Mouse (Mus musculus): ENCODE results near the gene Rpl22l1.
"Not testable (repeated sequence)": the region's sequence is repeated elsewhere in the genome, so short reads cannot be mapped to it uniquely, and the experiment has no call there.

Gene Rpl22l1

DNA sequence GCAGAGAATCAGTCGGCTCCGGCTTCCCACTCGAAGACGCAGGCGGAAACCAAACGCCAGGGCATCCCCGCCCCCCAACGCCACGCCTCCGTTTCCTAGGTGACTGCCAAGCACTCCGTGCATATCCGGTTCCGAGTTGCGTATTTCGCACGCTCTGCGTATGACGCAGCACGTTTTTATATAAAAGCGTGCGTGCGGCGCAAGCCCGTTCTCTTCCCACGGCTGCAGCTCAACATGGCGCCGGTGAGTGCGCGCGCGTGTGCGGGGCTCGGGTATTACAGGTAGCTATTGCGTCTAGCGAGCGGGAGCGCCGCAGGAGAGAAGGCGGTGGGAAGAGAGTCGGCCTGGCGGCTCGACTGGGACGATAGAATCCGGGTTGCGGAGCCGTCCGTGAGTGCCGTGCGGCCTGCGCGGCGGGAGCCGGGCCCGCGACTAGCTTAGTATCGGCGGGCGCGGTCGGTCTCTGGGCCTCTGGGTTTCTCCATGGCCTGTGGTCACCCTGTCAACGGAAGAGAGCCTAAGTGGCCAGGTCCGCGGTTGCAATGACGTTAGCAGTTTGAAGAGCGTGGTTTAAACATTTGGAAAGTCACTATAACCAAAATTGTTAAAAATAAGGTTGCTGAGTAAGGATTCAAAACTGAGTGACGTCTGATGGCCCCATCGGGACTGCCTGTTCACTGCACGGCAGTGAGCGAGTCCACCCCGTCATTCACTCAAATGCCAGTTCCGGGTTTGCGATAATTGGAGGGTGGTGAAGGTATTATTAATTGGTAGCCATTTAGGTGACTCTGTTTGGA lies at the start of gene Rpl22l1:
Rpl22l1 (plus strand) TSS at position 136 of the 797 bp plus-strand sequence.
- peak; percentile 98 to 99 for DNase-seq (ENCODE audit: low spot score in 2 of 2)

DNA sequence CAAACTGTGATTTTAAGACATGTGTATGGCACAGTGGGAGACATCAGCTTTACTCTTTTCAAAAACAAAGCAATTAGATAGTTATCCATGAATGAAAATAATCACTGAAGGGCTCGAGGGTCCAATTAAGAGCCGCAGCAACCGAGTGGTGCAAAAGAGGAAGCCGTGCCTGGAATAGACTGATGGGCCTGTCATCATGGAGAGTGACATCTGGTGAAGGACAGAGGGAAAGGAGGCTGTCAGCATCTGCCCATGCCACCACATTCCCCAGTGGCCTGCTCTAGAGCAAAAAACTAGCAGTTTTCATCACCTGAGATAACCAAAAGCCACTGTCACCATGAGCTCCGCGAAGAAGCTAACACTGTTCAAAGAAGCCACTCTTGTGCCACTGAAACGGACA lies 49.8 kb upstream of the Rpl22l1 start:
- no peak for DNase-seq (ENCODE audit: low spot score in 2 of 2)

DNA sequence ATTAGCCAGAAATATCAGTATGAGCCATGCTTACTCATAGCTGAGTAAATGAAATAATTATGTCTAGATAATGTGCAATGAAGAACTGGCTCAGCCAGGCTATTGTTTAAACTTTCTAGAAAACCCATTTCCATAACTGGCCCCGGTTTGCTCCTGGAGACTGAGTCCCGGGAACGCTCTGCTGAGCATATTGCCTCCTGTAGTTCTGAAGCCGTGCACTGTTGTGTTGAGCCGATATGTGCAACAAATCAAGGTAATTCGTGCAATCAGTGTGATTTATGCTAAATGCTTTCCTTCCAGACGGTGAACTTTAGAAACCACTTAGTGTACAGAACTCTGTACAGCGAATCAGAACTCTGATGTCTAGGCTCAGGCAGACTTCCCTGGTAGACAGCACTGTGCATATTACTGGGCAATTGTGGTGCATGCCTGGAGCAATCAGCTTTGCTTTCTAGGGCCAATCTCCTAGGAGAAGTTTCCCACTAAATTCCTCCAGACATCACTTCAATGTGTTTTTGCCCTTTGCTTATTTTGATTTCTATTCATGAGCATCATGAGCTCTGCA lies 43.9 kb upstream of the Rpl22l1 start:
- no peak for DNase-seq (ENCODE audit: low spot score in 2 of 2)

DNA sequence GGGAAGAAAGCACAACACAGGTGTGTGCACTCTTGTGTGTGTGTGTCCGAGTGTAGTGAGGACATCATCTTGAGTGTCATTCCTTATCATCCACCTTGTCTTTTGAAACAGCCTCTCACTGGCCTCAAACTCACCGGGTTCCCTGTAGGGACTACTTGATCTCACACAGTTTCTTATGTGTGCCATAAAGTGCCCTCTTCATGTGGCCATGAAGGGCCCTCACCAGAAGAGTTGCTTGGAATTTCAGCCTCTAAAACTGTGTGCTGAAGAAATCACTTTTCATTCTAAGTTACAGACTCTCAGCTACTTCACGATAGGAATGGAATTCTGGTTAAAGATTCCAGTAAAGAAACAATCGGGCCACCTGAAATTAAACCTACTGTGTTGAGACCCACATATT lies 38.3 kb upstream of the Rpl22l1 start:
- DNase-seq (ENCODE audit: low spot score in 2 of 2): no peak

DNA sequence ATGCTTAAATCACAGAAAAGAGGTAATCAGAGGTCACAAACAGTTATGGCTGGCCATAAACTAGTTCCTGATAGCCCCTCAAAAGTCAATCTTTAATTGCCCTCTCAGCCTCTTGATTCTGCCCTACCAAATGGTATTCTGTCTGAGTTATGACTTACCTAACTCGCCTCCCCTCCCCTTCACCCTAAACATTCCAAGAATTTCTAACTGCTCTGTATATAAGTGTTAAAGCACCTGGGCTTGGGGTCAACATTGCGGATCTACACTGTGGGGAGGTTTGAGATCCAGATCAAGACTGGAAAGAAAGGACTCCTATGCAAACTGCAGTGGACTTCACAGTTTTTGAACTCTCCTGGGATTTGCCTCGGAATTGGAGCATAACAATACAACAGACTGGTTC lies 37.0 kb upstream of the Rpl22l1 start:
- no peak for DNase-seq (ENCODE audit: low spot score in 2 of 2)

DNA sequence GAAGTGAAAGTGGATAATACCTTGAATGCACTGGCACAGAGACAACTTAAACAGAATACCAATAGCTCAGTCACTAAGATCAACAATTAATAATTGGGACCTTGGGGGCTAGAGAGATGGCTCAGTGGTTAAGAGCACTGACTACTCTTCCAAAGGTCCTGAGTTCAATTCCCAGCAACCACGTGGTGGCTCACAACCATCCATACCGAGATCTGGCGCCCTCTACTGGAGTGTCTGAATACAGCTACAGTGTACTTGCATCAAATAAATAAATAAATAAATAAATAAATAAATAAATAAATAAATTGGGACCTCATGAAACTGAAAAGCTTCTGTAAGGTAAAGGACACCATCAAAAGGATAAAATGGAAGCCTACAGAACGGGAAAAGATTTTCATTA lies 32.3 kb upstream of the Rpl22l1 start:
- not testable (repeated sequence) for DNase-seq (ENCODE audit: low spot score in 2 of 2)

DNA sequence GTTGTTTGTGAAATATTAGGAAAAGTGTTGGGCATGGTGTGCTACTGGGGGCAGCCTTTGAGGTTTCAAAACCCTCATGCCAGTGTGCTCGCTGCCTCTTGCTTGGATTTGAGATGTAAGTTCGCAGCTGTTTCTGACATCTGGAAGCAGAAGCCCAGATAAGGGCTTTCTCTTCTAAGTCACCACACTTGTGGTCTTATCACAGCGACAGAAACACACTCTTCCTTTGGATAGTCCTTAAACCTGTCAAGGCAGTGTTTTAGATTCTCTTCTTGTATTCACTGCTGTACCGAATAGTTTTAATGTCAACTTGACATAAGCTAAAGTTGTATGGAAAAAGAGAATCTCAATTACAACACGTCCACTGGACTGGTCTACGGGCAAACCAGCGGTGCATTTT lies 29.9 kb upstream of the Rpl22l1 start:
- DNase-seq (ENCODE audit: low spot score in 2 of 2): no peak

DNA sequence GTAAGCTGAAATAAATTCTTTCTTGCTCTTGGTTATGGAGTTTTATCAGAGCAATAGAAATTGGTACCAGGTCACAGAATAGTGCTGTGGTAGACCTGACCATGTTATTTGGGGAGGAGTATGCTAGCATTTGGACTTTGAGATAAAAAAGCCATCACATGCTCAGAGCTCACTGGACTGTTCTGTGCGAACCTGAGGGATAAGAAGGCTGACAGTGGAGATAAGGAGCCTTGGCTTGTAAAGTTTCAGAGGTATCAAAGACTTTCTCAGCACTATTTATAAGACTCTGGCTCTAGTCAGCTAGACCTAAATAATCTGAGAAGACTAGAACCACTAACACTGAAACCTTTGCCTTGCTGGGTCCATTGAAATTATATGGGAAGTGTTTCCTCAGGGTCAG lies 29.3 kb upstream of the Rpl22l1 start:
- no peak for DNase-seq (ENCODE audit: low spot score in 2 of 2)

DNA sequence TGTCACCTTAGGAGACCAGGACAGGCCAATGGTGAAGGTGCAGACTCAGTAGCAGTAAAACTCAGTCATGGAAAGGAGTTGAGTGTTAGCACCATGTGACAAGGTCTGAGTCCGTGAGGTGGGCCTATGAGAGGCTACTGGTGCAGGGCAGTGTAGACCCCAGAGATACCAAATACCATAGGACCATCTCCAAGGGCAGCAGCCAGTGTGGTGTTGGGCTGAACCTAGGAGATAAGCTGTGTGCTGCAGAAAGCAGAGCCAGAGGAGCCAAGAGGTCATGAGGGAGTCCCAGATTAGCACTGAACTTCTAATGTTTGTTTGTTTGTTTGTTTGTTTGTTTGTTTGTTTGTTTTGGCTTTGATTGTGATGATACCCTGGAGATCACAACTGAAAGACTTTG lies 28.7 kb upstream of the Rpl22l1 start:
- DNase-seq (ENCODE audit: low spot score in 2 of 2): no peak

DNA sequence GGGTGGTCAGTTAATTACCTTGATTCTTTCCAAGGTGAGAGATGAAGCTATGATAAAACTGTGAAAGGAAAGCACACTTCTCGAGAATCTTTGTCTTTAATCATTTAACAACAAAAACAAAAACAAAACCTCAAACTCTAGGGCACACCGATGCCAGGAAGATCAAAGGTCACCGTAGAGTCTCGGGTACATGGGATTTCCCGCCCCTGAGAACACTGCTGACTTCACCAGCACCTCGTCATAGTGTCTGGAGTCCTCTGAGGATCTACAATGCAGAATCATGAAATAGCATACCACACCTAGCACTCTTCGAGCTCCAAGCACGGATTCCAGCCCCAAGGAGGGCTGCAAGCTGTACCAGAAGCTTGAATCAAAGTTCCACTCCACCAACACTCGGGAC lies 24.7 kb upstream of the Rpl22l1 start:
- DNase-seq (ENCODE audit: low spot score in 2 of 2): peak; percentile 25 to 34

DNA sequence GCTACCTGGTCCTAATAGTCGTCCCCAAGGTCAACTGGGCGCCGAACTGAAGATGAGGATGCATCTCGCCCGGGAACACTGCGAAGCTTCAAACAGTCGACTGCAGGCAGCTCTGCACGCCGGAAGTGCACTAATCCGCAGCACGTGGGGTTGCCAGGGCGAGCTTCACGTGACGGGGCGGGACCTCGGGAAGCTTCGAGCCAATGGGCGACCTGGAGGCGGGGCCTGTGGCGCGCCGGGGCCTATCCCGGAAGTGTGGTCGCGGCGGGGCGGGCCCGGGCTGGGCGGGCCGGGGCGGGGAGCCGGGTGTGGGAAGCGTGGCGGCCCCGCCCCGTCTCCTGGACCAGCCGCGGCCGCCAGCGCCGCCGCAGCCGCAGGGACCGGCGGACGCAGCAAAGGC lies 24.2 kb upstream of the Rpl22l1 start, which contains the start of gene Eif5a2:
Eif5a2 (plus strand) TSS at position 283 of the 400 bp plus-strand sequence.
- DNase-seq (ENCODE audit: low spot score in 2 of 2): peak; percentile 96 to 97

DNA sequence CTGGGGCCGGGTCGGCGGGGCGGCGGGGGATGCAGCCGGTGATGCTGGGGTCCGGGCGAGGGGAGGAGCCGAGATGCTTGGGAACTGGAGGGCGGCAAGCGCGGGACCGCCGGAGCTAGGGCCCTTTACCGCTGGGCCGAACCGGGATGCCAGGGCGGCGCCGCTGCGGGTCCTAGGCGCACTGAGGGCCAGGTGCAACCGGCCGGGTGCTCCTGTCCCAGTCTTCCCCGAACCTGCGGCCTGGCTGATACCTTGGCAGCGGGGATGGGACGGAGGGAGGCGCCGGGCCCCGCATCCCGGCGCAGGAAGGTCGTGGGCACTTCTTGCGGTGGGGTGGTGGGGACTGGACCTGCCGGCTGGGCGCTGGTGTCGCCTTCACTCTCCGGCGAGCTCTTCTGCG lies 23.8 kb upstream of the Rpl22l1 start:
- DNase-seq (ENCODE audit: low spot score in 2 of 2): no peak

DNA sequence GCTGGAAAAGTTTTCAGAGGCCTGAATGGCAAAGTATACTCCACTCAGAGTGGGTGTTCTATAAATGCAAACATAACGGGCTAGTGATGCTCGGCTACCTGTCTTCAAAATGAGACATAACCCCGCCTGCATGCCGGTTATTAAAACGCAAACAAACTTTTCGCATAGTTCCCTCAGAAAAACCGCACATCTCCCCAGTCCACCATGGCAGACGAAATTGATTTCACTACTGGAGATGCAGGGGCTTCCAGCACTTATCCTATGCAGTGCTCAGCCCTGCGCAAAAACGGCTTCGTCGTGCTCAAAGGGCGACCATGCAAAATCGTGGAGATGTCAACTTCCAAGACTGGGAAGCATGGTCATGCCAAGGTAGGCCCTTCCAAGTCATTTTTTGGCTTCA lies 23.4 kb upstream of the Rpl22l1 start:
- no peak for DNase-seq (ENCODE audit: low spot score in 2 of 2)

DNA sequence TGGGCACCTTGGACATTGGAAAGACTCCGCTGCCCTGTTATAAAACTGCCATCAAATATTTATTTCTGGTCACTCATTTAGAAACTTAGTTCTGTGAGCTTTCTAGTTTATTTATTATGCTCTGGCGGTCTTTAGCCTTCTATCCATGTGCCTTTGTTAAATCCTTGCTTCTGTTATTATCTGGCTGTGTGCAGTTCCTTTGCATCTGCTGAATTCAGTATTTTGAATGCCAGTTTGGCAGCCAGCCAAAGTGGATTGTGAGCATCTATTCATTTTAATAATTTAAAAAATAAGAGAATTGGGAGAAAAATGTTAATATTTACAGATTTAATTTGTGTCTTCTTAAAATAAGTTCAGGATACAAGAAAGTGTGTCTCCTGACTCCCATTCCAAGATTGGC lies 21.1 kb upstream of the Rpl22l1 start:
- peak; percentile 45 to 48 for DNase-seq (ENCODE audit: low spot score in 2 of 2)

DNA sequence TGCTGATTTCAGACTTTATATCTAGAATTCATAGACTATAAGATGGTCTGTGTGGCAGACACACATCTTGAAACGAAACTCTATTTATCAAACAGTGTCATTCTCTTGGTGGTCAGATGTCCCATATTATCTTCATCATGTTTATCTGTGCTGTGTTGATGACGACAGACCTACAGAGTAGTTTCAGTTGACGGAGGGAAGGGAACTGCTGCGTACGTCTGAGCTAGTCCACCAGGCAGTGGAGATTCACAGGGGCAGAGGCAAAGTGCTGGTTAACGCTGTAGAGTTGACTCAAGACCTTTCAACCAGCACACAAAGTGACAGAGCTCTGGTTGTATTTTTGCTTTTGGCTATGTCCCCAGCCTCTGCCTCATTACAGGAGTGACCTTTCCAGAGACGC lies 10.4 kb upstream of the Rpl22l1 start:
- no peak for DNase-seq (ENCODE audit: low spot score in 2 of 2)

DNA sequence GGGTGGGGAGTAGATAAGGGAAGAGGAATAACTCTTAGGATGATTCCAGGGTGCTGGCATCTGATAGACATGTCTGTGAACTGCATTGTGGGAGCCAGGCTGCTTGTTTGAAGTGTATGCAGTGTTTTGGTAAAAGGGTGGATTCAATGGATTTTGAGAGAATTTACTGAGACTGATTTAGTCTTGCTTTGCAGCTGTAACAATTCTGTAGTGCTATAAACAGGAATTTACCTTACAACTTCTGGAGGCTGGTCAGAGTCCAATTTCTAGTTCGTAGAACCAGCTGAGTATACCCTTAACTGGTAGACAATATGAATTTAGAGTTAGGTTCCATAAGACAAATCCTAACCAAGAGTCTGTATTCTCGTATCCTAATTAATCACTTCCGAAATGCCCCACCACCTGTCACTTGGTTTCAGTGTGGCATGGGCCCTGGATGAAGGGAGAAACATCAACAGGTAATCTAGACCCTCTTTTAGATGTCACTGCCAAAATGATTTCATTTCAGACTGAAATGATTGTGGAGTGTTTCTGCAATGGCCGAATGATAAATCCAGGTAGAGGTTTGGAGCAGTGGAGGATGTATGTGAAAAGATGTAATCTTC lies 2.9 kb downstream of the Rpl22l1 start:
- DNase-seq (ENCODE audit: low spot score in 2 of 2): no peak

DNA sequence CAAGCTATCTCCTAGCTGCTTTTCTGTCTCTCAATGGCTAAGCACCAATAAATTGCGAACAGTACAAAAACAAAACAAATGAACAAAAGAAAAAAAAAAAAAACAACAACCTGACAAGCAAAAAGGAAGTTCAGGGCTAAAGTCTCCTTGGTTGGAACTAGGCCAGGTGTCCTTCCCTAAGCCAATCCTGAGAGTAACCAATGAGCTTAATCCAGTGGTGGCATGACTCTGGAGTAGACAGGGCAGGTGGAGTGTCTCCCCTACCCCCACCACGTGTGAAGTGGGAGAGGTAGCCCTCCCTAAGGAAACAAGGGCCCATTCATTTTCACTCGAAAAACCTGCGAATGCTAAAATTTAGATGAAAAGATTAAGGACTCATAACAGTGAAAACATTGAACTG lies 6.2 kb downstream of the Rpl22l1 start:
- DNase-seq (ENCODE audit: low spot score in 2 of 2): no peak

DNA sequence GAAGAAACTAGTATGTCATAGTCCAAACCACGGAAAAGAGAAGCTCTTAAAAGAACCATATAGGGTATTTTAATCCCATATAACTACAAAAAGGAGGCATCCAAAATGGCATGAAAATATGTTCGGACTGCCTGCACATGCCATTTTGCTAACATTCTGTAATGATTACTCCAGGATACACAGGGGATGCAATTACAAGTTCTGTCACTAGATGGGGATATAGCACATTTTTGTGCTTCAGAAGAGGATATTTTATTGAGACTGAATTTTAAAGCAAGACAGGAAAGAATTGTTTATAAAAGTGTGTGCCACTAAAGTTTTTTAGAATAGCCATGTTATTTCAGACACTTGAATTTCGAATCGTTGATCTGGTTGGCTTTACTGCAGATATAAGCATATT lies 9.1 kb downstream of the Rpl22l1 start:
- DNase-seq (ENCODE audit: low spot score in 2 of 2): no peak

DNA sequence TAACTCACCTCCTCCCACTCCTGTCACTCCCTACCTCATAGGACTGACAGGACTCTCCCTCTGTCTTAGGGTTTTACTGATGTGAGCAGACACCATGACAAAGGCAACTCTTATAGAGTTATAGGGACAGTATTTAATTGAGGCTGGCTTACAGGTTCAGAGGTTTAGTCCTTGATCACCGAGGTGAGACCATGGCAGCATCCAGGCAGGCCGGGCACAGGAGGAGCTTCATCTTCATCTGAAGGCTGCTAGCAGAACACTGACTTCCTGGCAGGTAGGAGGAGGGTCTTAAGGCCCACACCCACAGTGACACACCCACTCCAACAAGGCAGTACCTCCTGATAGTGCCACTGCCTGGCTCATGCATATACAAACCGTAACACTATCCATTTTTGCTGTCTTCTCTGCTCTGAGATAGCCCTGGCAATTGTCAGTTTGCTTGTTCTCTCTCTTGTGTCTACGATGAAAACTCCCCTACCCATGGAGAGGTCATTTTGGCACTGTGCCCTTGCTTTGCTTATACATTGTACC lies 10.8 kb downstream of the Rpl22l1 start:
- no peak for DNase-seq (ENCODE audit: low spot score in 2 of 2)

DNA sequence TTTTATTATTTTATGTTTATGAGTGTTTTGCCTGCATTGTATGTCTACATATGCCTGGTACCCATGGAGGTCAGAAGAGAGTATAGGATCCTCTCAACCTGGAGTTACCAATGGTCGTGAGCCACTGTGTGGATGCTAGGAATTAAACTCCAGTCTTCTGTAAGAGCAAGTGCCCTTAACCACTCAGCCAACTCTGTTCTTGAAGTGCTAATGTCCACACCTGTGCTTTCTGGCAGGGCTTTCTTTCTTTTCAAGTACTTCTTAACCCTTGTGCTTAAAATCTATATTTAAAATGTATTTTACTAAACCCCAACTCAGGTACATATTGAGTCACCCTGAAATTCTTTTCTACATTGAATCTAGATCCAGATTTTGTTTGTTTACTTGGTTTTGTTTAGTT lies 21.0 kb downstream of the Rpl22l1 start:
- DNase-seq (ENCODE audit: low spot score in 2 of 2): no peak

DNA sequence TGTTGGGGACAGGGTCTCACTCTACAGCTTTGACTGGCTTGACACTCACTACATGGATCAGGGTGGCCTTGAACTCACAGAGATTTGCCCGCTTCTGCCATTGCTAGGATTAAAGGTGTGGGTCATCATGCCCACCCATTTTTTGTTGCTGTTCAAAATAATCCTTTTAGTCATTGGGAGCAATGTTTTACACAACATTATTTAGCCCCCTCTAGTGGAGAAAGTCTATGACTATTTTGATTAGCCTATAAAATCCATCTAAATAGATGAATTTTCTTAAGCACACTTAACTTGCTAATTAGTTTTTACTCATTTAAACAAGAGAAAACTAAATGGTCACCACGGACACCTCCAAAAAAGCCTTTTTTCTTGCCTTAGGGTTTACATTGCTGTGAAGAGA lies 22.4 kb downstream of the Rpl22l1 start:
- DNase-seq (ENCODE audit: low spot score in 2 of 2): no peak

DNA sequence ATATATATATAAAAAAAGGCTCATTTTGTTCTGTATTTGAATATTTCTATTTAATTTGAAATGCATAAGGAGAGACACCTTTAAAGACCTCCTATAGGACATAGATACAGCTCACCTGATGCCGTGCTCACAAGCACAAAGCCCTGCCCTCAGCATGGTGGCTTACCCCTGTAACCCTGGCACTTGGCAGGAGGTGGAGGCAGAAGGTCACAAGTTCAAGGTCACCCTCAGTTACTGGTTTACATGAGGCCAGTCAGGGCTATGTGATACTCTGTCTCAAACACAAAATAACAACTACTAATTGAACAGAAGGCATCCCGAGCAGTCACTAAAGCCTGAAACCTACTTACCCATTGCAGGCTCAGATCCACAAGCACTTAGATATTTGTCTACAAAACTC lies 24.2 kb downstream of the Rpl22l1 start:
- no peak for DNase-seq (ENCODE audit: low spot score in 2 of 2)

DNA sequence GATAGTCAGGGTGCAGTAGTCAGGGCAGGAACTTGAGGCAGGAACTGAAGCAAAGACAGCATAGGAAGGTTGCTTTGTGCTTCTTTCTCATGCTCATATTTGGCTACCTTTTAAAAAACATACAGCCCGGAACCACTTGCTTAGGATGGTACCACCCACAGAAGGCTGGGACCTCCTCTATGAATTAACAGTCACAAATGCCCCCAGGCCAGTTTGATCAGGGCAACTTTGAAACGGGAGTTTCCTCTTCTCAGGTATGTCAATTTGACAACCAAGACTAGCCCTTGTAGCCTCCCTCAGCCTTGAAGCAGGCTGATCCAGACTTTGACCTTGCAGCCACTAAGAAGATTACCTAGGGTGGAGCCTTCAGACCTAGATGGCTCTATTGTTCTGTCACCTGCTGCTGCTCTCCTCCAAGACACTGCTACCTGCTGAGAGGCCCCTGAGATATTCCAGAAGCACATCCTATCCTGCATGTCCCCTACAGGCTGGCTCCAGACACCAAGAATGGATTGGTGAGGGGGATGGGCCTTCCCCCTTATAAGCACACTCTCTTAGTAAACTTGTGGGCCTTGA lies 31.6 kb downstream of the Rpl22l1 start:
- no peak for DNase-seq (ENCODE audit: low spot score in 2 of 2)

Measured in right cerebral cortex, postnatal 10 days (tissue).